Mouse (Mus musculus) monocyte, adult 59 days (primary cell): Measurements from ENCODE around the gene Slc40a1. TPM values are rescaled to one million over a fixed set of nuclear protein-coding genes. Genes with fewer than 3 reads are reported as not detected.

ENCODE experiments used
- total RNA-seq, 2 experiments: library from RNA; stranded (reverse); gene quantifications; one replicate each; pipeline ENCODE4 v1.2.4; 2023

Slc40a1 gene
- 100 to 1,000 TPM; 324 to 402 TPM for total RNA-seq

GRCm38 (mm10) chr1:45926393-45926763, at the start of gene Slc40a1:
Gene Slc40a1, minus strand, starts transcription at chr1:45926523.

GRCm38 (mm10) chr1:45890173-45890572, 36.1 kb downstream of the Slc40a1 start, which contains the start of gene Gm5269:
Gene Gm5269, minus strand, starts transcription at chr1:45890273.

Other genes with a start within 250 kb of the Slc40a1 start
- 10 to 100 TPM; 29.2 to 31.7 TPM for gene Wdr75, start 131.4 kb downstream of the Slc40a1 start, total RNA-seq
- gene Gm5269, start 36.2 kb downstream of the Slc40a1 start, total RNA-seq: 1 to 10 TPM; 1.2 to 3.9 TPM
- gene Dnah7b, start 139.8 kb upstream of the Slc40a1 start, total RNA-seq: under 1 TPM in 1 of 2 experiments, not detected in 1; 0.06 TPM